Mouse (Mus musculus) brown adipose tissue, adult 24 weeks (tissue): Measurements from ENCODE around the gene Osbpl9. TPM values are rescaled to one million over a fixed set of nuclear protein-coding genes. Genes with fewer than 3 reads are reported as not detected.

Experiments used
- H3K27ac ChIP-seq: fragments of 200-500 bp; replicated peaks from 2 replicates; pipeline ENCODE4 v1.5.1; 2012; ENCODE audit warnings: low read depth, mild to moderate bottlenecking, low read length
- H3K4me1 ChIP-seq: fragments of 200-500 bp; 2 replicates; pipeline ENCODE4 v1.6.1; 2012; ENCODE audit warnings: low read length, mixed read lengths; ENCODE audit not compliant: control insufficient read depth, insufficient read depth, insufficient read length
- H3K4me3 ChIP-seq: fragments of 200-500 bp; 2 replicates; pipeline ENCODE4 v1.5.1; 2012; ENCODE audit warnings: low read depth, mild to moderate bottlenecking, low read length, moderate library complexity; ENCODE audit not compliant: insufficient read depth
- polyA plus RNA-seq: library from polyadenylated mRNA; stranded (reverse); fragments of >200 nt; gene quantifications from 2 replicates; pipeline ENCODE4 v1.2.4, GENCODE M21; 2012; ENCODE audit not compliant: missing spikeins, insufficient read depth, insufficient read length

The Osbpl9 gene
- polyA plus RNA-seq, 1 experiment: 120 TPM

- Histone ChIP-seq H3K4me3 (no peak overlapping the region), H3K27ac (no peak overlapping the region), H3K4me1 (no peaks in the 10 kb centered on the region)
Observed at GRCm38 (mm10) chr4:109026543-109026942, 175.5 kb downstream of the Osbpl9 start.

- Histone ChIP-seq H3K27ac (no peak overlapping the region), H3K4me1 (no peaks in the 10 kb centered on the region), H3K4me3 (no peak overlapping the region)
Observed at GRCm38 (mm10) chr4:109025061-109025460, 177.0 kb downstream of the Osbpl9 start.

- H3K27ac ChIP-seq: no peak overlapping the region
- H3K4me1 ChIP-seq: no peaks in the 10 kb centered on the region
Observed at GRCm38 (mm10) chr4:109021976-109022375, 180.1 kb downstream of the Osbpl9 start.

GRCm38 (mm10) chr4:109019301-109019700 lies 182.8 kb downstream of the Osbpl9 start:
- H3K27ac ChIP-seq: no peak overlapping the region
- no peak overlapping the region for H3K4me3 ChIP-seq
- H3K4me1 ChIP-seq: no peaks in the 10 kb centered on the region

More at GRCm38 (mm10) chr4:109021976-109022375, 180.1 kb downstream of the Osbpl9 start:
- H3K4me3 ChIP-seq: no peak overlapping the region

GRCm38 (mm10) chr4:109017441-109017840 lies 184.6 kb downstream of the Osbpl9 start:
- H3K4me3 ChIP-seq: no peak overlapping the region
- no peak overlapping the region for H3K27ac ChIP-seq
- no peaks in the 10 kb centered on the region for H3K4me1 ChIP-seq

GRCm38 (mm10) chr4:109014091-109014490 lies 188.0 kb downstream of the Osbpl9 start:
- Histone ChIP-seq H3K4me3 (no peak overlapping the region), H3K4me1 (no peaks in the 10 kb centered on the region), H3K27ac (no peak overlapping the region)

Other genes with a start within 250 kb of the Osbpl9 start
- gene Nrd1, start 201.6 kb downstream of the Osbpl9 start, polyA plus RNA-seq: 53.5 and 66.7 TPM in 2 replicates
- 0.96 TPM in 1 of 2 replicates, not detected in the other for gene Calr4, start 32.2 kb upstream of the Osbpl9 start, polyA plus RNA-seq
- gene Eps15, start 78.0 kb upstream of the Osbpl9 start, polyA plus RNA-seq: 35.0 and 38.9 TPM in 2 replicates
- not detected in 2 replicates for gene Ttc39a, start 204.4 kb upstream of the Osbpl9 start, polyA plus RNA-seq